Mouse (Mus musculus): ENCODE results near the gene C3. TPM values are rescaled to one million over a fixed set of nuclear protein-coding genes. Genes with fewer than 3 reads are reported as not detected.

The C3 gene
- polyA plus RNA-seq, 1 experiment from 2014 or later = 0.82 TPM

- Histone ChIP-seq H3K9ac (replicated peaks; ENCODE audit: low read depth, low read length) (peak overlapping the region; percentile 80), H3K36me3 (ENCODE audit: control insufficient read depth, insufficient read depth, low read length) (peaks cover 2% of the 10 kb centered on the region; the same call in 1 of the 2 replicates), H3K27ac (ENCODE audit: low read depth, low read length) (peak overlapping the region; percentile 97), H3K9me3 (ENCODE audit: control insufficient read depth, low read length) (no peaks in the 10 kb centered on the region), H3K4me2 (ENCODE audit: low read depth, low read length) (peak overlapping the region; percentile 46), H3K4me1 (ENCODE audit: control insufficient read depth, insufficient read depth, low read length) (peaks cover 15% of the 10 kb centered on the region; the same call in 1 of the 2 replicates), H3K27me3 (ENCODE audit: control insufficient read depth, insufficient read depth, low read length) (no peaks in the 10 kb centered on the region), H3K4me3 (ENCODE audit: low read depth, low read length) (peak overlapping the region; percentile 51)
- ATAC-seq (ENCODE audit: low read depth) = 0 out of 2 replicates have a peak, but pooled peaks have one; percentile 1
- WGBS = 4% methylated on average over 18 of the region's 18 CpGs
These were observed 18.9 kb upstream of the C3 start for GRCm38 (mm10) chr17:57246663-57247392.

GRCm38 (mm10) chr17:57245311-57245929 is 17.5 kb upstream of the C3 start:
- Histone ChIP-seq H3K9ac (replicated peaks; ENCODE audit: low read depth, low read length) (no peak overlapping the region), H3K36me3 (ENCODE audit: control insufficient read depth, insufficient read depth, low read length) (peaks cover 7% of the 10 kb centered on the region; the same call in 1 of the 2 replicates), H3K4me3 (ENCODE audit: low read depth, low read length) (no peak overlapping the region), H3K4me1 (ENCODE audit: control insufficient read depth, insufficient read depth, low read length) (peaks cover 13% of the 10 kb centered on the region; the same call in 1 of the 2 replicates), H3K27ac (ENCODE audit: low read depth, low read length) (no peak overlapping the region), H3K27me3 (ENCODE audit: control insufficient read depth, insufficient read depth, low read length) (no peaks in the 10 kb centered on the region), H3K4me2 (ENCODE audit: low read depth, low read length) (no peak overlapping the region), H3K9me3 (ENCODE audit: control insufficient read depth, low read length) (no peaks in the 10 kb centered on the region)
- no peak for ATAC-seq (ENCODE audit: low read depth)
- WGBS = 94% methylated on average over 10 of the region's 10 CpGs

GRCm38 (mm10) chr17:57243650-57244370 is 15.9 kb upstream of the C3 start:
- H3K4me2 ChIP-seq (ENCODE audit: low read depth, low read length) = no peak overlapping the region
- H3K27me3 ChIP-seq (ENCODE audit: control insufficient read depth, insufficient read depth, low read length) = no peaks in the 10 kb centered on the region
- peaks cover 7% of the 10 kb centered on the region; the same call in 1 of the 2 replicates for H3K36me3 ChIP-seq (ENCODE audit: control insufficient read depth, insufficient read depth, low read length)
- no peak overlapping the region for H3K4me3 ChIP-seq (ENCODE audit: low read depth, low read length)
- whole genome bisulfite sequencing = 86% methylated on average over 10 of the region's 10 CpGs
- peaks cover 8% of the 10 kb centered on the region; the same call in 1 of the 2 replicates for H3K4me1 ChIP-seq (ENCODE audit: control insufficient read depth, insufficient read depth, low read length)
- no peak for ATAC-seq (ENCODE audit: low read depth)
- no peaks in the 10 kb centered on the region for H3K9me3 ChIP-seq (ENCODE audit: control insufficient read depth, low read length)
- no peak overlapping the region for H3K9ac ChIP-seq (replicated peaks; ENCODE audit: low read depth, low read length)
- H3K27ac ChIP-seq (ENCODE audit: low read depth, low read length) = no peak overlapping the region

- H3K9me3 ChIP-seq (ENCODE audit: control insufficient read depth, low read length) = no peaks in the 10 kb centered on the region
- no peaks in the 10 kb centered on the region for H3K27me3 ChIP-seq (ENCODE audit: control insufficient read depth, insufficient read depth, low read length)
- peaks cover 29% of the 10 kb centered on the region for H3K36me3 ChIP-seq (ENCODE audit: control insufficient read depth, insufficient read depth, low read length)
- no peak overlapping the region for H3K4me3 ChIP-seq (ENCODE audit: low read depth, low read length)
- H3K27ac ChIP-seq (ENCODE audit: low read depth, low read length) = no peak overlapping the region
- no peaks in the 10 kb centered on the region for H3K4me1 ChIP-seq (ENCODE audit: control insufficient read depth, insufficient read depth, low read length)
- no peak overlapping the region for H3K4me2 ChIP-seq (ENCODE audit: low read depth, low read length)
- 95% methylated on average over 9 of the region's 9 CpGs for WGBS
- ATAC-seq (ENCODE audit: low read depth) = peak; percentile 25; the same call in 1 of the 2 replicates
- no peak overlapping the region for H3K9ac ChIP-seq (replicated peaks; ENCODE audit: low read depth, low read length)
These were observed 9.2 kb upstream of the C3 start for GRCm38 (mm10) chr17:57237181-57237580.

DNA sequence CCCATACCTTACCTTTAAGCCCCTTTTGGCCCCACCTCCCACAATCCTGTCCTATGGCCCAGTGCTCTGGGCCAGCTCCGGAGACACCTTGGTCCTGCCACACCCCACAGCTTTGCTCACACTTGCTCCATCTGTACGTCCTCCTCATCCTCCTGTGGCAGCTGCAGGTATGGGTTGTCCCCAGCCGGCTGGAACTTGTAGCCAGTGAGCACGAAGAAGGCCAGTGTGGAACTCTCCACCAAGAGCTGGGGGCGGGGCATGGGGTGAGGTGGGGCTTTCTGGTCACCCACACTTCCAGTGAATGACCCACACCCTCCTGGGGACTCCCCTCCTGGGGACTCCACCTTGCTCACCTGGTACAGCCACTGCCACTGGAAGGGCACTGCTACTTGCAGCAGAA is 7.9 kb upstream of the C3 start:
- H3K4me3 ChIP-seq (ENCODE audit: low read depth, low read length) = no peak overlapping the region
- no peaks in the 10 kb centered on the region for H3K27me3 ChIP-seq (ENCODE audit: control insufficient read depth, insufficient read depth, low read length)
- no peaks in the 10 kb centered on the region for H3K9me3 ChIP-seq (ENCODE audit: control insufficient read depth, low read length)
- no peak overlapping the region for H3K9ac ChIP-seq (replicated peaks; ENCODE audit: low read depth, low read length)
- no peaks in the 10 kb centered on the region for H3K4me1 ChIP-seq (ENCODE audit: control insufficient read depth, insufficient read depth, low read length)
- H3K4me2 ChIP-seq (ENCODE audit: low read depth, low read length) = no peak overlapping the region
- H3K27ac ChIP-seq (ENCODE audit: low read depth, low read length) = no peak overlapping the region
- WGBS = 91% methylated on average over 5 of the region's 5 CpGs
- no peak for ATAC-seq (ENCODE audit: low read depth)
- peaks cover 22% of the 10 kb centered on the region for H3K36me3 ChIP-seq (ENCODE audit: control insufficient read depth, insufficient read depth, low read length)

DNA sequence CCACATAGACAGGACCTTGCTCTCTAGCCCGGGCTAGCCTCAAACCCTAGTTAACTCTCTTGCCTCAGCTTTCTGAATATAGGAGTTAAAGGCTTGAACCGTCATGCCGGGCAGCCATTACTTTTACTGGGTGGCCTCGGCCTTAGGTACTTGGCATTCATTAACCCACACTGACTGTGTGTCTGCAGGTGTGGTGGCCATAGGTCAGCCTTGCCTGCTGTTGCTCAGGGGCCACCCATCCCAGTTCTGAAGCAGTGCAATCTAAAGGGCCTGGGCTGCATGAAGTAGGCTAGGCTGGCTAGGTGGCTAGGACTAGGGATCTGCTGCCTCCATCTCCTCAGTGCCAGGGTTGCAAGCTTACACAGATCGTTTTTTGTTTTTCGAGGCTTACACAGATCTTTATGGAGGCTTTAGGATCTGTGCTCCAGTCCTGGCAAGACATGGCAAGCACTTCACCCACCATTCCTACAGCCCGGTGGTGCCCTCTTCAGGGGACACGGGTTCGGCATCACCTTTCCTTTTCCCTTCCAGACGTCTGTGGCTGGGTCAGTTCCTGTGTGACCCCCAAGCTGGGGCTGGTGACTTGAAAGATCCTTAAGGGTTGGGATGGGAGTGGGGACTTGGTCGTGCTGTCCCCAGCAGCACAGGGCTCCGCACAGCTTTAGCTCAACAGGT is 6.5 kb upstream of the C3 start:
- Histone ChIP-seq H3K36me3 (ENCODE audit: control insufficient read depth, insufficient read depth, low read length) (peaks cover 22% of the 10 kb centered on the region), H3K9me3 (ENCODE audit: control insufficient read depth, low read length) (no peaks in the 10 kb centered on the region), H3K27me3 (ENCODE audit: control insufficient read depth, insufficient read depth, low read length) (no peaks in the 10 kb centered on the region), H3K9ac (replicated peaks; ENCODE audit: low read depth, low read length) (no peak overlapping the region), H3K4me1 (ENCODE audit: control insufficient read depth, insufficient read depth, low read length) (no peaks in the 10 kb centered on the region), H3K27ac (ENCODE audit: low read depth, low read length) (no peak overlapping the region), H3K4me3 (ENCODE audit: low read depth, low read length) (no peak overlapping the region), H3K4me2 (ENCODE audit: low read depth, low read length) (no peak overlapping the region)
- no peak for ATAC-seq (ENCODE audit: low read depth)
- 81% methylated on average over 12 of the region's 12 CpGs for WGBS

DNA sequence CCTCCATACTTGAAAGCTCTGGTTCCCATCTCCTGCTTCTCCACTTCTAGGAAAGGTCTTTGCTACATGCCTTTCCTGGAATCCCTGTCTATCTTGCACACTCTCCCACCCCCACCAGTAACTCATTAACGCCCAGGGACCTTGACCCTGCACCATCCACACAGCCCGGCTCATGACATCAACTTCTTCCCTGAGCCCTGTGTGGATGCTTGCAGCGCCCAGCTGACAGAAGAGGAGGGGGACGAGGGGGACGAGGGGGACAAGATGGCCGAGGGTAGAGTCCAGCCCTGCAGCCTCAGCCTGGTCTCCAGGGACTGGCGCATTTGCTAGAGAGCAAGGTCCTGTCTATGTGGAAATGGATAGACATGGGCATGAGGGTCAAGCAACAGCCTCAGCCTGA is 5.1 kb upstream of the C3 start:
- H3K4me2 ChIP-seq (ENCODE audit: low read depth, low read length) = no peak overlapping the region
- no peaks in the 10 kb centered on the region for H3K9me3 ChIP-seq (ENCODE audit: control insufficient read depth, low read length)
- no peak for ATAC-seq (ENCODE audit: low read depth)
- no peaks in the 10 kb centered on the region for H3K4me1 ChIP-seq (ENCODE audit: control insufficient read depth, insufficient read depth, low read length)
- H3K4me3 ChIP-seq (ENCODE audit: low read depth, low read length) = no peak overlapping the region
- 49% methylated on average over 7 of the region's 7 CpGs for WGBS
- no peak overlapping the region for H3K9ac ChIP-seq (replicated peaks; ENCODE audit: low read depth, low read length)
- H3K27ac ChIP-seq (ENCODE audit: low read depth, low read length) = no peak overlapping the region
- peaks cover 22% of the 10 kb centered on the region for H3K36me3 ChIP-seq (ENCODE audit: control insufficient read depth, insufficient read depth, low read length)
- no peaks in the 10 kb centered on the region for H3K27me3 ChIP-seq (ENCODE audit: control insufficient read depth, insufficient read depth, low read length)

- Histone ChIP-seq H3K9me3 (ENCODE audit: control insufficient read depth, low read length) (no peaks in the 10 kb centered on the region), H3K36me3 (ENCODE audit: control insufficient read depth, insufficient read depth, low read length) (peaks cover 14% of the 10 kb centered on the region), H3K27ac (ENCODE audit: low read depth, low read length) (no peak overlapping the region), H3K4me2 (ENCODE audit: low read depth, low read length) (no peak overlapping the region), H3K27me3 (ENCODE audit: control insufficient read depth, insufficient read depth, low read length) (no peaks in the 10 kb centered on the region), H3K4me1 (ENCODE audit: control insufficient read depth, insufficient read depth, low read length) (no peaks in the 10 kb centered on the region), H3K9ac (replicated peaks; ENCODE audit: low read depth, low read length) (no peak overlapping the region), H3K4me3 (ENCODE audit: low read depth, low read length) (no peak overlapping the region)
- 91% methylated on average over 1 of the region's 1 CpGs for WGBS
- ATAC-seq (ENCODE audit: low read depth) = no peak
These were observed 4.3 kb upstream of the C3 start for GRCm38 (mm10) chr17:57232200-57232599.
